Mouse (Mus musculus): Measurements from ENCODE around the gene Txnrd2. TPM values are rescaled to one million over a fixed set of nuclear protein-coding genes. Genes with fewer than 3 reads are reported as not detected.

The Txnrd2 gene
- polyA plus RNA-seq, 1 experiment from 2014 or later, result 83.7 TPM

DNA sequence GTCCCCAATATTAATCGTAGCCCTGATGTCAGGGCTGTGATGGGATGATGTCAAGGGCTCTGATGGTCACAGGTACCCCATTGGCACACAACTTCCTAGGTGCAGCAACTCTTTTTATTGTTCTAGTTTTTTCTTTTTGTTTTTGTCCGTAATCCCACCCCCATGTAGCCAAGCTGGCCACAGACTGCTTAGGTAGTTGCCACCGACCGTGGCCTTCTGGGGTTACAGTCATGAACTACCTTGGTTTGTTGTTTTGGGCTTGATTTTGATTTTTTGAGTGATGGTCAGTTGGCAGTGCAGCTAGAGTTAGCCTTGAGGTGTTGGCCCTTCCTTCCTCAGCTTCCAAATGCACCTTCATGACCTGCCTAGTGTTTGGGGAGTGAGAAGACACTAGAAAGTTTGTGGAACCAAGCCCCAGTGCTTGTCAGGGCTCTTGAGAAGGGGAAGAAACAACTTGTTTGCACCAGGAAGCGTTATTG lies 657 bp downstream of the Txnrd2 start, which contains the start of gene Comt:
Comt (minus strand) TSS at position 51 of the 479 bp plus-strand sequence.
- DNase-seq (ENCODE audit: low spot score) (no peak), ATAC-seq (replicated peaks; ENCODE audit: low FRiP score) (no peak)
- H3K27me3 ChIP-seq (replicated peaks; ENCODE audit: control insufficient read depth, insufficient read depth, low read length), result no peaks in the 10 kb centered on the region
- no peaks in the 10 kb centered on the region for H3K9me3 ChIP-seq (ENCODE audit: control insufficient read depth, low read length)
- H3K4me2 ChIP-seq, result peak within 1 kb of the TSS; percentile 88
- 54% methylated on average over 5 of the region's 5 CpGs for WGBS
- peak within 1 kb of the TSS; percentile 97 for H3K27ac ChIP-seq (ENCODE audit: low read depth, low read length)
- peak within 1 kb of the TSS; percentile 87 for H3K9ac ChIP-seq (ENCODE audit: low read depth, low read length)
- H3K36me3 ChIP-seq (ENCODE audit: control insufficient read depth, insufficient read depth, low read length), result peaks cover 6% of the 10 kb centered on the region; the same call in 1 of the 2 replicates
- H3K4me3 ChIP-seq (ENCODE audit: low read depth, low read length), result peak within 1 kb of the TSS; percentile 79
- H3K4me1 ChIP-seq (replicated peaks; ENCODE audit: control insufficient read depth, insufficient read depth, low read length), result peaks cover 33% of the 10 kb centered on the region

DNA sequence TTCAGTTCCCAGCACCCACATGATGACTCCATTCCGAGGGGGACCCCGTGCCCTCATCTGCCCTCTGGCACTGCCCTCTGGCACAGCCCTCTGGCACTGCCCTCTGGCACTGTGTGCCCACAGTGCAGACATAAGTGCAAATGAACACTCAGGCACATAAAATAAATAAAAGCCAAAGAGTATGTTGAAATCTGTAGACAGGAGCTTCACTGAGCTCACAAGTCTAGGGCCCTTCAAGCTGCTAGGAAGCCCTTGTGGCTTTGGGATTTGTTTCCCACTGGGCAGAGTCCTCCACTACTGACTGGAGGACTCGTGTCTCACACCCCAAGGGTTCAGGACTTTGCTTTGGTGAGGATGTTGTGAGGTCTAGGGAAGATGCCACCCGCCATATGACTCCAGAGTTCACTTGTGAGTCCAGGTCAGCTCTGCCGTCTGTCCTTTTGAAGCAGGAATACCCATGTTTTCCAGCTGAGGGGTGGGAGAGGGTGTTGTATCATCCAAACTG lies 1.9 kb downstream of the Txnrd2 start:
- H3K27me3 ChIP-seq (replicated peaks; ENCODE audit: control insufficient read depth, insufficient read depth, low read length), result no peaks in the 10 kb centered on the region
- H3K4me3 ChIP-seq (ENCODE audit: low read depth, low read length), result peak overlapping the region; percentile 63
- 0 out of 2 replicates have a peak, but pooled peaks have one; percentile 0 for ATAC-seq (replicated peaks; ENCODE audit: low FRiP score)

DNA sequence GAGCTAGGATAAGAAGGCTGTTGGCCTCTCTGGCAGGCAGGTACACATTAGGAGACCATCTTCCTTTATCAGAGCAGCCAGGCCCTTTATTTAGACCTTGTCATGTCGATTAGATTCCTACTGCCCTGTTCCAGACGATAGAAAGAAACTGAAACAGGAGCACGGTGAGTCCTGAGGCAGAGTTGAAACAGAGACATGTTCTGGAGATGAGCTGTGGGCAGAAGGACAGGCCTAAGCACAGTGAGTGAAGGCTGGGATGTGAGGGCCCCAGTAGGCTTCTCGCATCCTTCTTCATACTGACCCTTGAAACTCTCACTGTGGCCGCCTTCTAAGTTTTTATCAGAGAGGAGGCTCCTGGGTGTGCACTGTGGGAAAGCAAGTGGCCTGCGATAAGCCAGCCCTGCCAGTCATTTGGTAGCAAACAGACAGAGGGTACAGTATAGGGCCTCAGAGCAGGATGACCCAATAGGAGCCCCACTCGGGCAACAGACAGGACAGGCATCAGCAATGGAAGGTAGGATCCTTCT lies 2.4 kb downstream of the Txnrd2 start:
- 47% methylated on average over 7 of the region's 7 CpGs for WGBS
- Histone ChIP-seq H3K36me3 (ENCODE audit: control insufficient read depth, insufficient read depth, low read length) (no peaks in the 10 kb centered on the region; the same call in 1 of the 2 replicates), H3K27ac (ENCODE audit: low read depth, low read length) (peak overlapping the region; percentile 97), H3K27me3 (replicated peaks; ENCODE audit: control insufficient read depth, insufficient read depth, low read length) (no peaks in the 10 kb centered on the region), H3K4me3 (ENCODE audit: low read depth, low read length) (peak overlapping the region; percentile 63), H3K4me2 (peak overlapping the region; percentile 88), H3K9ac (ENCODE audit: low read depth, low read length) (peak overlapping the region; percentile 73), H3K4me1 (replicated peaks; ENCODE audit: control insufficient read depth, insufficient read depth, low read length) (peaks cover 33% of the 10 kb centered on the region), H3K9me3 (ENCODE audit: control insufficient read depth, low read length) (no peaks in the 10 kb centered on the region)
- DNase-seq (ENCODE audit: low spot score) (peak; percentile 58), ATAC-seq (replicated peaks; ENCODE audit: low FRiP score) (peak; percentile 93)

More for the DNA sequence above, 1.9 kb downstream of the Txnrd2 start:
- DNase-seq (ENCODE audit: low spot score), result no peak
- H3K36me3 ChIP-seq (ENCODE audit: control insufficient read depth, insufficient read depth, low read length), result peaks cover 2% of the 10 kb centered on the region; the same call in 1 of the 2 replicates
- peak overlapping the region; percentile 97 for H3K27ac ChIP-seq (ENCODE audit: low read depth, low read length)
- peak overlapping the region; percentile 73 for H3K9ac ChIP-seq (ENCODE audit: low read depth, low read length)
- H3K9me3 ChIP-seq (ENCODE audit: control insufficient read depth, low read length), result no peaks in the 10 kb centered on the region
- WGBS, result 64% methylated on average over 5 of the region's 5 CpGs
- peak overlapping the region; percentile 88 for H3K4me2 ChIP-seq
- peaks cover 33% of the 10 kb centered on the region for H3K4me1 ChIP-seq (replicated peaks; ENCODE audit: control insufficient read depth, insufficient read depth, low read length)

DNA sequence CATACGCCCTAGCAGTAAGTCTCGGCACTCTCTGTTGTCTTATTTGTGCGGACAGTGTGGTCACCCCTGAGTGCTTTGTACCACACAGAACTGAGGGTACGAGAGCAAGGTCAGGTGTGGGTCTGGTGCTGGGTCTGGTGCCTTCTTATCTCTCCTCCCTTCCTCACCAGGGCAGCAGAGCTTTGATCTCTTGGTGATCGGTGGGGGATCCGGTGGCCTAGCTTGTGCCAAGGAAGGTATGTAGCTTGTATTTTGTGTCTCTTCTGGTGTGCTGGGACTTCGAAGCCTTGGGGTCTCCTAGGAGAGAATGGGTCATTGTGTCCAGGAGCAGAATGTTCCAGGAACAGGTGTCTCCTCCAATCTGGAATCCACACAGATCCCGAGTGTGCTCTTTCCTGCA lies 3.5 kb downstream of the Txnrd2 start:
- Histone ChIP-seq H3K4me3 (ENCODE audit: low read depth, low read length) (peak overlapping the region; percentile 63), H3K9ac (ENCODE audit: low read depth, low read length) (peak overlapping the region; percentile 73), H3K27ac (ENCODE audit: low read depth, low read length) (peak overlapping the region; percentile 97), H3K4me1 (replicated peaks; ENCODE audit: control insufficient read depth, insufficient read depth, low read length) (peaks cover 28% of the 10 kb centered on the region), H3K27me3 (replicated peaks; ENCODE audit: control insufficient read depth, insufficient read depth, low read length) (no peaks in the 10 kb centered on the region), H3K9me3 (ENCODE audit: control insufficient read depth, low read length) (no peaks in the 10 kb centered on the region), H3K36me3 (ENCODE audit: control insufficient read depth, insufficient read depth, low read length) (peaks cover under 1% of the 10 kb centered on the region), H3K4me2 (peak overlapping the region; percentile 88)
- DNase-seq (ENCODE audit: low spot score) (no peak), ATAC-seq (replicated peaks; ENCODE audit: low FRiP score) (no peak)
- 61% methylated on average over 8 of the region's 8 CpGs for WGBS

DNA sequence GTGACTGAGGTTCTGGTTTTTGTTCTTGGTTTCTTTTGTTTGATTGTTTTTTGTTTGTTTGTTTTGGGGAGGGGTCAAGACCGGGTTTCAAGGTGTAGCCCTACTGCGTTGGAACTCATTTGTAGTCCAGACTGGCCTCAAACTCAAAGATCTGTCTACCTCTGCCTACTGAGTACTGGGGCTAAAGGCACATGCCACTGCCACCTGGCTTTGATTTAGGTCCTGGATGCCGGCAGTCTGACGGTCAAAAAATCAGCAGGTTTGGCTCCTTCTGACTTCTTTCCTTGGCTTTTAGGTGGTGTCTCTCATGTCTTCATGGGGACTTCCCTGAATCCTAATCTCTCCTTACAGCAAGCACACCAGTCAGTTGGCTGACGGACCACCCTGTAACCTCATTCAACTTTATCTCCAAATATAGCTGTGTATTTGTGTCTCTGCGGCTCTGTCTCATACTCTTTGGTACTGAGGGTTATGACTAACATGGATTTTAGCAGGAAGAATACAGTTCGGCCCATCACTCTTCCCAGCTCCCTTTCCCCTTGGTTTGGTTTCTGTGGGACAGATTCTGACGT lies 4.5 kb downstream of the Txnrd2 start:
- H3K4me3 ChIP-seq (ENCODE audit: low read depth, low read length), result peak overlapping the region; percentile 63

DNA sequence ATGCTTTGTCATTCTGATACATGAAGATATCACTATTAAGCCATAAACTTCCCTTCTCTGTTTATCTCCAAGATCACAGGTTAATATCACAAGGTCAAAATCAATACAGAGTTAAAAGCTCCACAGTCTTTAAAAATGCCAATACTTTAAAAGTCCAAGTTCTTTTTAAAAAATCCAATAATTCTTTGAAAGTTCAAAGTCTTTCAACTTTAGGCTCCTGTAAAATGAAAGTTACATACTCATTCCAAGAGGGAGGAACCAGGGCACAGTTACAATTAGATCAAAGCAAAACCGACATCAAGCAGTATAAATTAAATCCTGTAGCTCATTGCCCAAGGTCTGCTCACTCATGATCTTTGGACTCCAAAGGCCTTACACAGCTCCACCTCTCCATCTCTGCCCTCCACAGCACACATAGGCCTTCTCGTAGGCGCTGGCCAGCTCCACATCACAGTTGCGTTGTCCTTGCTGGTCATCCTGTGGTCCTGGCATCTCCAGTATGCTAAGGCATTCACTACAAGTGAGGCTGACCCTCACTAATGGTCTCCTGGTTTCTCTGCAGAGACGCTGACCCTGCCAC lies 7.2 kb downstream of the Txnrd2 start:
- 96% methylated on average over 5 of the region's 5 CpGs for WGBS
- Histone ChIP-seq H3K36me3 (ENCODE audit: control insufficient read depth, insufficient read depth, low read length) (peaks cover 26% of the 10 kb centered on the region), H3K4me3 (ENCODE audit: low read depth, low read length) (no peak overlapping the region)

More for the DNA sequence above, 4.5 kb downstream of the Txnrd2 start:
- 0 out of 2 replicates have a peak, but pooled peaks have one; percentile 13 for ATAC-seq (replicated peaks; ENCODE audit: low FRiP score)
- Histone ChIP-seq H3K4me2 (peak overlapping the region; percentile 88), H3K4me1 (replicated peaks; ENCODE audit: control insufficient read depth, insufficient read depth, low read length) (peaks cover 26% of the 10 kb centered on the region), H3K27ac (ENCODE audit: low read depth, low read length) (peak overlapping the region; percentile 60), H3K36me3 (ENCODE audit: control insufficient read depth, insufficient read depth, low read length) (peaks cover 7% of the 10 kb centered on the region), H3K27me3 (replicated peaks; ENCODE audit: control insufficient read depth, insufficient read depth, low read length) (no peaks in the 10 kb centered on the region), H3K9me3 (ENCODE audit: control insufficient read depth, low read length) (no peaks in the 10 kb centered on the region), H3K9ac (ENCODE audit: low read depth, low read length) (peak overlapping the region; percentile 73; the same call in 1 of the 2 replicates)
- WGBS, result 53% methylated on average over 8 of the region's 8 CpGs
- no peak for DNase-seq (ENCODE audit: low spot score)

DNA sequence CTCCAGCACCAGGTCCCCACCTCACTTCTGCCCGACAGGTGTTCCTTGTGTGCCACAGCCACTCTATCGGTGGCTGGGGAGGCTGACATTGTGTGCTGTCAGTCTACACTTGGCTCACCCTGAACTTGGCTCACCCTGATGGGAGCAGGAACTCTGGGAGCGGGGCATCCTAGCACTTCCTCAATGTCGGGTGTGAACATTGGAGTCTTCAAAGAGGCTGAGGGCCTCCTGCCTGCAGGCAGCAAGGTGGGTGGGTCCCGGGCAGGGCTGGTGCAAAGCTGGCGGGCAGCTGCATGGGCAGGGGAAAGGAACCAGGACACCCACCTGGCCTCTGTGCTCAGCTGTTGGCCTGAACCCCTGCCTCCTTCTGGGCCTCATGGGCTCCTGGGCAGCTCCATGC lies 9.9 kb downstream of the Txnrd2 start:
- Histone ChIP-seq H3K9ac (ENCODE audit: low read depth, low read length) (no peak overlapping the region), H3K4me1 (replicated peaks; ENCODE audit: control insufficient read depth, insufficient read depth, low read length) (0 out of 2 replicates have a peak, but pooled peaks cover under 1% of the 10 kb centered on the region), H3K4me2 (no peak overlapping the region), H3K27me3 (replicated peaks; ENCODE audit: control insufficient read depth, insufficient read depth, low read length) (no peaks in the 10 kb centered on the region), H3K9me3 (ENCODE audit: control insufficient read depth, low read length) (no peaks in the 10 kb centered on the region), H3K27ac (ENCODE audit: low read depth, low read length) (no peak overlapping the region), H3K4me3 (ENCODE audit: low read depth, low read length) (no peak overlapping the region), H3K36me3 (ENCODE audit: control insufficient read depth, insufficient read depth, low read length) (peaks cover 28% of the 10 kb centered on the region)
- DNase-seq (ENCODE audit: low spot score), result no peak
- no peak for ATAC-seq (replicated peaks; ENCODE audit: low FRiP score)
- 92% methylated on average over 6 of the region's 6 CpGs for WGBS

More for the DNA sequence above, 7.2 kb downstream of the Txnrd2 start:
- no peak overlapping the region for H3K27ac ChIP-seq (ENCODE audit: low read depth, low read length)
- H3K4me1 ChIP-seq (replicated peaks; ENCODE audit: control insufficient read depth, insufficient read depth, low read length), result 0 out of 2 replicates have a peak, but pooled peaks cover 9% of the 10 kb centered on the region
- ATAC-seq (replicated peaks; ENCODE audit: low FRiP score) (no peak), DNase-seq (ENCODE audit: low spot score) (no peak)
- H3K9ac ChIP-seq (ENCODE audit: low read depth, low read length), result no peak overlapping the region
- no peaks in the 10 kb centered on the region for H3K27me3 ChIP-seq (replicated peaks; ENCODE audit: control insufficient read depth, insufficient read depth, low read length)
- H3K4me2 ChIP-seq, result no peak overlapping the region
- no peaks in the 10 kb centered on the region for H3K9me3 ChIP-seq (ENCODE audit: control insufficient read depth, low read length)

DNA sequence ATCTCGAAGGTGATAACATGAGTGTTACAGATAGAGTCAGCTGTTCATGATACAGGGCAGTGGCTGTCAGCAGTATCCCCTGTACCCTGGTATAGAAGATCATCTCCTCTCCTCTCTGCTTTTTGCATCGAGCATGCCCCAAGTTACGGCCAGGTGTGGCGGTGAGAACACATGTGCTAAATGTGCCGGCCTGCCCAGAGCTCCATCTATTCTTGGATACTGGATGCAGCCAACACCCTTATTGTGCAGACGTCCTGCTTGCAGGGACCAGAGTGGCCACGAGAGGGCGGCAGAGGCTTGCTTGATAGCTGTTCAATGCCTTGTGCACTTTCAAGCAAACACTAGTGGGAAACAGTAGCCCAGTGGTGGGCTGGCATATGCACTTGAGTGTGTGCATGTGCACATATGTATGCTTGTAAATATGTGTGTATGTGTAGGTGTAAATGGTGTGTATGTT lies 17.2 kb downstream of the Txnrd2 start:
- WGBS, result 24% methylated on average over 8 of the region's 8 CpGs
- ATAC-seq (replicated peaks; ENCODE audit: low FRiP score) (peak; percentile 63), DNase-seq (ENCODE audit: low spot score) (peak; percentile 86)
- Histone ChIP-seq H3K27me3 (replicated peaks; ENCODE audit: control insufficient read depth, insufficient read depth, low read length) (no peaks in the 10 kb centered on the region), H3K27ac (ENCODE audit: low read depth, low read length) (no peak overlapping the region), H3K9ac (ENCODE audit: low read depth, low read length) (no peak overlapping the region), H3K36me3 (ENCODE audit: control insufficient read depth, insufficient read depth, low read length) (peaks cover 12% of the 10 kb centered on the region), H3K4me2 (no peak overlapping the region), H3K9me3 (ENCODE audit: control insufficient read depth, low read length) (no peaks in the 10 kb centered on the region), H3K4me1 (replicated peaks; ENCODE audit: control insufficient read depth, insufficient read depth, low read length) (no peaks in the 10 kb centered on the region), H3K4me3 (ENCODE audit: low read depth, low read length) (no peak overlapping the region)
